Mouse (Mus musculus): ENCODE measurements around the gene Tcf7l1. TPM values are rescaled to one million over a fixed set of nuclear protein-coding genes. Genes with fewer than 3 reads are reported as not detected.

Gene Tcf7l1
- polyA plus RNA-seq, 1 experiment from 2014 or later: 8.8 TPM

DNA sequence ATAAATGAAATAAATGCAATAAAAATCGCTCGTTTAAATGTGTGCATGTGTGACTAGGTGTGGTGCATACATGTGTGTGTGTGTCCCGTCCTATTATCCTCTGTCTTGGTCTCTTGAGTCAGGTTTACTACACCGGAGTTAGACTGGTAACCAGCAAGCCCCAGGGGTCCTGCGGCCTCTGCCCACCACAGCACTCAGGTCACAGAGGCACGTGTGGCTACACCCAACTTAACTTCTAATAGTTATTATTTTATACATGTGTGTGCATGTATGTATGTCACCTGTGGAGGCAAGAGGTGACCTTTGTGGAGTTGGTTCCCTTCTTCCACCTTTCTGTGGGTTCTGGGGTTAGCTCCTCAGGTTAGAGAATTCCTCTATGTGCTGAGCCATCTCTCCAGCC is 134.7 kb downstream of the Tcf7l1 start:
- ChIA-PET POLR2A (interaction anchor here (1.3 kb wide), 1 partner anchor 14 kb away, joined by 3 read pairs; no protein-coding TSS in a partner anchor), CTCF (interaction anchor here (1.3 to 2.1 kb wide), 2 partner anchors 9 to 13 kb away, joined by 5 to 7 read pairs; no protein-coding TSS in a partner anchor)
- DNase-seq (ENCODE audit: low read depth, low spot score): no peak
- no peaks in the 10 kb centered on the region for H3K27me3 ChIP-seq
- TF ChIP-seq CTCF (IDR thresholded peaks at IDR 0.05): no peak
- in situ Hi-C loops (cut with MboI; ENCODE audit: low pct_unique_long_range_greater_than_20kb): no loop called here
- ATAC-seq: no peak

DNA sequence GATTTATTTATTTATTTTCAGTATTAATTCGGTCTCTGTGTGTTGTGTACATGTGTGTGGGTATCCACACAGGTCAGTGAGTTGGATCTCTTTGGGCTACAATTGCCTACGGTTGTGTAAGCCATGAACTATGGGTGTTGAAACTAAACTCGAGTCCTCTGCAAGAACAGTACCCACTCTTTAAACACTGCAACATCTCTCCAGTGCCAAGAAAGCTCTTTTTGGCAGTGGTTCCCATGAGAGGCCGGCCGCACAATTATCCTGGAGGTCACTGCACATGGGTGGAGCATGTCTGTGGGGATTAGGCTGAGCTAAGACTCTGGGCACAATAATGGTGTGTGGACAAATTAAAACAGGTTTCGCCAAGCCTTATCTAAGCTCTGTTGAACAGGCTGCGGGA is 135.6 kb downstream of the Tcf7l1 start:
- no peak for TF ChIP-seq CTCF (IDR thresholded peaks at IDR 0.05)
- in situ Hi-C loops (cut with MboI; ENCODE audit: low pct_unique_long_range_greater_than_20kb): no loop called here
- H3K27me3 ChIP-seq: no peaks in the 10 kb centered on the region
- ChIA-PET POLR2A (no interaction called here), CTCF (interaction anchor here (1.1 to 2.1 kb wide), 4 partner anchors 8 to 137 kb away, joined by 3 to 7 read pairs (median 4); no protein-coding TSS in a partner anchor)
- DNase-seq (ENCODE audit: low read depth, low spot score) (peak; percentile 43), ATAC-seq (peak; percentile 37)

DNA sequence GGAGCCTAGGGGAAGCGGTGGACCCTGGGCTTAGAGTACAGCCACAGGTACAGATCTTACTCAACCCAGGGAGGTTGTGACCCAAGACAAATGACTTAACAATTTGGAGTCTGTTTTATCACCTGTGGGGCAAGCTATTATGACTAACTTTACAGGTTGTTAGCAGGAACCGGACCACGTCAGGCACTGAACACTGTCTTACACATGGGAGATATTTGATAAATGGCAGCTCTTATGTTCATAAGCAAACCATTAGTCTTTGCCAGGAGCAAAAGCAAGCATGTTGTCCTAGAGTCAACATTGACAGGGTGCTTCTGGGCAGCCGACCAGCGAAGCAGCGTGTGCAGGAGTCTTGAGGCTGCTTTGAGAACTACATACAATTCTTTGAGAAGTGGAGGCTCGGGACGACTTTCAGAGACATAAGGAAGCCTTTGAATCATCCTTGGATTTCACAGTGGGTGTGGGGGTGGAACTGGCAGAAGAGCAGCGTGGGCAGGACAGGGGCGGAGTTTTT is 138.7 kb downstream of the Tcf7l1 start:
- ATAC-seq (no peak), DNase-seq (ENCODE audit: low read depth, low spot score) (no peak)
- in situ Hi-C loops (cut with MboI; ENCODE audit: low pct_unique_long_range_greater_than_20kb): no loop called here
- TF ChIP-seq CTCF (IDR thresholded peaks at IDR 0.05): no peak
- POLR2A ChIA-PET: no interaction called here
- no peaks in the 10 kb centered on the region for H3K27me3 ChIP-seq
- CTCF ChIA-PET: interaction anchor here (2.5 kb wide), 1 partner anchor 16 kb away, joined by 7 read pairs; no protein-coding TSS in a partner anchor

DNA sequence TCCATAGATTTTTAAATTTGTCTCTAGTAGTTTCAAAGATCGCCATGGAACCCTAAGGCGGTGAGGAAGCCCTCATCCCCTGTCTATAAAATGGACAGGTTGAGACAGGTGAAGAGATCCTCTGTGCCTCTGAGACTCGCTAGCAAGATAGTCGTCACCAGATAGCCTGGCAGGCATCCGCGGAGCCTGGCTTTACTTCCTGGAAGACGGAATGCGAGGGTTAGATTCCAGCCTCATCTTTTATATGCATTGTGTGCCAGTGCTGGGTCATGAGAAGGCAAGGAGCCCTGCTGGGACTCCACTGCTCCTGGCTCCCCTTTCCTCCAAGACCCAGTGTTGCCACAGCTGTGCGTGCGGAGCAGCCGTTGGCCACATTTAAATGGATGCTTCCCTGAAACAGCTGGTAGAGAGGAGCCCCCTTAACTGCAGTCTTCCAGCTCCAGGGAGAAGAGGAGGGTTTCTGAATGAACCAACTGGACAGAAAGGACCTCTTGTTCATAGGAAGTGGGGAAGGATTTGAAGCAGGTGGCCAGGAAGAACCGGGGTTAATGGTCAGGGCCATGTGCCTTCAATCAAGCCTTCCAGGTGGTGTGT is 141.0 kb downstream of the Tcf7l1 start:
- CTCF ChIA-PET: interaction anchor here (0.9 to 1.4 kb wide), 5 partner anchors 12 to 142 kb away, joined by 3 to 9 read pairs (median 3); no protein-coding TSS in a partner anchor
- in situ Hi-C loops (cut with MboI; ENCODE audit: low pct_unique_long_range_greater_than_20kb): loop anchor here (25.0 kb wide), 1 partner anchor 364 kb away; no protein-coding TSS in a partner anchor
- ATAC-seq: no peak
- no peak for TF ChIP-seq CTCF (IDR thresholded peaks at IDR 0.05)
- no peaks in the 10 kb centered on the region for H3K27me3 ChIP-seq
- DNase-seq (ENCODE audit: low read depth, low spot score): no peak
- POLR2A ChIA-PET: no interaction called here

DNA sequence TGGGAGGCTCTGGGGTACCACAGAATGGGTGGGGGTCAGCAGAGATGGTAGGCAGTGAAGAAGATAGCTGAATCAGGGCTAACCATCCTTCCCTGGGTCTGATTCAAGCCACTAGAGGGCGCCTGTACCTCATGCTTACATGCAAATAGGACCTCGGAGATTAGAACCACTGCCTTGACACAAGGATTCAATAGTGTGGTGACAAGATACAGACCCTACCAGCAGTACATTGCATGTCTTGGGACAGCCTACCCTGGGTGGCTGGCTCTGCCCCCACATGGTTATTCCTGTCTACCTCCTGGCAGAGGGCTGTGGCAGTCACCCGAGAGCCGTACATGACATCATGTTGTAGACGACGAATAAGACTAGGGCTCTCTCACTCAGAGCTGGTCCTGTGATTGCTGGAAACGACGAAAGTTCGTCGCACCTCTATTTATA is 141.7 kb downstream of the Tcf7l1 start:
- in situ Hi-C loops (cut with MboI; ENCODE audit: low pct_unique_long_range_greater_than_20kb): loop anchor here (25.0 kb wide), 1 partner anchor 365 kb away; no protein-coding TSS in a partner anchor
- ATAC-seq (peak; percentile 39), DNase-seq (ENCODE audit: low read depth, low spot score) (no peak)
- POLR2A ChIA-PET: interaction anchor here (1.1 kb wide), 1 partner anchor 50 kb away, joined by 3 read pairs; no protein-coding TSS in a partner anchor
- no peaks in the 10 kb centered on the region for H3K27me3 ChIP-seq
- CTCF ChIA-PET: interaction anchor here (0.8 to 1.4 kb wide), 9 partner anchors 8 to 143 kb away, joined by 3 to 9 read pairs (median 3); no protein-coding TSS in a partner anchor
- TF ChIP-seq CTCF (IDR thresholded peaks at IDR 0.05): peak; percentile 89

DNA sequence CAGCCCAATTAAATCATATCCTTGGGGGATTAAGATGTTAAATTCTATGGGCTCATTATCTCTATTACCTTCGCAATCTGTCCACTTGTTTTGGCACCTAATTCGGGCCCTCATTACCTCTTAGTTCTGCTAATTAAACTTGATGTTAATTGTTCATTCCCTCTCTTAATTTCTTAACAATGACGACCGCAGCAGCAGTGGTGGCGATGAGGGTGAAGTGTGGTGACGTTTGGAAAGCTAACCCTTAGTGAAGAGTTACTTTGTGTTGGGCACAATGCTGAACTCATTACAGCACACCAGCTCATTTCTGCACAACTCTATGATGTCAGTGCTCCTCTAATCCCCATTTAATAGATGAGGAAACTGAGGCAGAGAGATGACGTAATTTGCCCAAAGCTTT is 143.7 kb downstream of the Tcf7l1 start:
- no peaks in the 10 kb centered on the region for H3K27me3 ChIP-seq
- DNase-seq (ENCODE audit: low read depth, low spot score) (no peak), ATAC-seq (no peak)
- POLR2A ChIA-PET: no interaction called here
- in situ Hi-C loops (cut with MboI; ENCODE audit: low pct_unique_long_range_greater_than_20kb): loop anchor here (25.0 kb wide), 1 partner anchor 367 kb away; no protein-coding TSS in a partner anchor
- CTCF ChIA-PET: interaction anchor here (0.8 to 2.7 kb wide), 8 partner anchors 8 to 185 kb away, joined by 3 to 7 read pairs (median 5); no protein-coding TSS in a partner anchor
- no peak for TF ChIP-seq CTCF (IDR thresholded peaks at IDR 0.05)

DNA sequence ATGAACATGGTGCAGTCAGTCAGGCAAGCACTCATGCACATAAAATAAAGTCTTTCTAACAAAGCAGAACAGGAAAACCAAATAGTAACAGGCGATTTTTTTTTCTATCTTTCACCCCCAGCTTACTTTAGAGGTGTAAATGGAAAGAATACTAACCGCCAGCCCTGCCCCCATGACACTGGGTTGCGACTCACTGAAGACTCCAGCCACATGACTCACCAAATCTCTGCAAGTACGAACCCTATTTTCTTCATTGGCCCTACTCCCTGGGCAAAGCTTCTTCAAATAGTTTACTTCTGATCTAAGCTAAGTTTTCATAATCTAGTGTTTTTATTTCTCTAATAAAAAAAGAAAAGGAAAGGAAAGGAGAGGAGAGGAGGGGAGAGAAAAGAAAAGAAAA is 144.5 kb downstream of the Tcf7l1 start:
- CTCF ChIA-PET: interaction anchor here (0.8 to 2.7 kb wide), 8 partner anchors 9 to 186 kb away, joined by 3 to 7 read pairs (median 4); no protein-coding TSS in a partner anchor
- peak; percentile 3 for TF ChIP-seq CTCF (IDR thresholded peaks at IDR 0.05)
- in situ Hi-C loops (cut with MboI; ENCODE audit: low pct_unique_long_range_greater_than_20kb): loop anchor here (25.0 kb wide), 1 partner anchor 368 kb away; no protein-coding TSS in a partner anchor
- ATAC-seq: no peak
- DNase-seq (ENCODE audit: low read depth, low spot score): no peak
- no peaks in the 10 kb centered on the region for H3K27me3 ChIP-seq
- POLR2A ChIA-PET: interaction anchor here (0.6 kb wide), 1 partner anchor 30 kb away, joined by 3 read pairs; no protein-coding TSS in a partner anchor

DNA sequence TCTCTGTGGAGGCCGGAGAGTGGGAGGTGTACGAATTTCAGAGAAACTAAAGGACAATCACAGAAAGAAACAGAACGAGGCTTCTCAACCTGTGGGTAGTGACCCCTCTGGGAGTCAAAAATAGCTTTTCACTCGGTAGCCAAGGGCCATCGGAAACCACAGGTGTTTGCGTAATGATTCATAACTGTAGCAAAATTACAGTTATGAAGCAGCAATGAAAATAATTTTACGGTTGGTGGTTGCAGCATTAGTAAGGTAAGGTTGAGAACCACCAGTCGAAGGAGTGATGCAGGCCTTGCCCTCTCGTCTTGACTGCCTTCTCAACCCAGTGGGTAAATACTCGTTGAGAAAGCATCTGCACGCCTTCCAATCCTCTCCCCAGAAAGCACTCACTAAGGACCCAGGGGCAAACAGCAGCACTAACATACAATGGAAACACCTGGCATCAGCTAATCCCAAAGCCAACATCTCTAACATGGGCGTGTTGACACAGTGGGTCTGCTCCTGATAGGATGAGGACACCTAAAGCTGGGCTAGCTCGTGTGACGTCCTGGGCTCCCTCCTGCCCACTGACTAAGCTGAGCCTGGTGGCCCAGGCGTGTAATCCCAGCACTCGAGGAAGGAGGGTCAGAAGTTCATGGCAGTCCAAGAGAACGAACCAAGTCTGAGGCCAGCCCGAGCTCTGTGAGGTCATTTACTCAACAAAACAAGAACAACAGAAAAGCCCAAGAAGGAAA is 147.7 kb downstream of the Tcf7l1 start:
- ChIA-PET CTCF (interaction anchor here (0.9 to 1.2 kb wide), 3 partner anchors 26 to 278 kb away, joined by 3 to 4 read pairs (median 3); no protein-coding TSS in a partner anchor), POLR2A (no interaction called here)
- no peak for TF ChIP-seq CTCF (IDR thresholded peaks at IDR 0.05)
- DNase-seq (ENCODE audit: low read depth, low spot score): no peak
- ATAC-seq: no peak
- in situ Hi-C loops (cut with MboI; ENCODE audit: low pct_unique_long_range_greater_than_20kb): loop anchor here (25.0 kb wide), 1 partner anchor 371 kb away; no protein-coding TSS in a partner anchor
- no peaks in the 10 kb centered on the region for H3K27me3 ChIP-seq

DNA sequence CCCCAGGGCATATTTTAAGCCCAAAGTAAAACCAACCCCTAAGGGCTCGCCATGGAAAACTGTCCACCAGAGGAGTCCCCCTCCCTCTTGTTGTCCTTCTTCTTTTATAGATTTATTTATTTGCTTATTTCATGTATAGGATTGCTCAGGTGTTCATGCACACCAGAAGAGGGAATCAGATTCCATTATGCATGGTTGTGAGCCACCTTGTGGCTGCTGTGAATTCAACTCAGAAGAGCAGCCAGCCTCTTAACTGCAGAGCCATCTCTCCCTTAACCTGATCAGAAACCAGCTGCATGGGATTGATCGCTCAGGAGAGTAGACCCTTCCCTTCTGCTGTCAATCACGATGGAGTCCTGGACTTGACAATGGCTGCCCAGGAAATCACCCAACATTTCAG is 152.1 kb downstream of the Tcf7l1 start:
- ChIA-PET CTCF (interaction anchor here (0.6 to 4.0 kb wide), 14 partner anchors 8 to 173 kb away, joined by 3 to 31 read pairs (median 4); no protein-coding TSS in a partner anchor), POLR2A (interaction anchor here (1.6 kb wide), 1 partner anchor 13 kb away, joined by 5 read pairs; no protein-coding TSS in a partner anchor)
- in situ Hi-C loops (cut with MboI; ENCODE audit: low pct_unique_long_range_greater_than_20kb): loop anchor here (5.0 to 25.0 kb wide), 4 partner anchors 150 to 598 kb away; partner anchors contain the start of gene Tcf7l1
- peak; percentile 48 for TF ChIP-seq CTCF (IDR thresholded peaks at IDR 0.05)
- H3K27me3 ChIP-seq: no peaks in the 10 kb centered on the region
- DNase-seq (ENCODE audit: low read depth, low spot score): no peak
- ATAC-seq: no peak
